Mouse (Mus musculus) heart, adult 2 months (tissue): ENCODE measurements at regions not wholly inside any gene's neighbourhood (a gene's known extent, or its start where the extent isn't known, plus 50 kb on each side); places are given as distances from the start of the nearest gene placed in this dataset.

ENCODE experiments used
- DNase-seq, 2 experiments: peaks; one replicate each; pipeline ENCODE4 v3.0.0; 2021
- H3K27ac ChIP-seq: fragments of 200-600 bp; 2 replicates; pipeline ENCODE4 v1.8.1; 2022
- H3K27me3 ChIP-seq: fragments of 200-500 bp; 2 replicates; pipeline ENCODE4 v1.6.1; 2012; ENCODE audit warnings: mild to moderate bottlenecking, low read length, inconsistent platforms, mixed read lengths; ENCODE audit not compliant: control insufficient read depth, insufficient read depth
- H3K36me3 ChIP-seq: fragments of 200-500 bp; 2 replicates; pipeline ENCODE4 v1.6.1; 2012; ENCODE audit warnings: low read length, inconsistent platforms; ENCODE audit not compliant: control insufficient read depth, insufficient read depth
- H3K4me1 ChIP-seq: fragments of 200-500 bp; 2 replicates; pipeline ENCODE4 v1.6.1; 2011; ENCODE audit warnings: low read length; ENCODE audit not compliant: control insufficient read depth, insufficient read depth
- H3K4me3 ChIP-seq: fragments of 200-600 bp; 2 replicates; pipeline ENCODE4 v1.8.1; 2022
- H3K79me2 ChIP-seq: fragments of 200-500 bp; replicated peaks from 2 replicates; pipeline ENCODE4 v1.6.1; 2012; ENCODE audit warnings: mild to moderate bottlenecking, inconsistent platforms, low read length, moderate library complexity, mixed read lengths; ENCODE audit not compliant: control insufficient read depth, insufficient read depth
- H3K9ac ChIP-seq: fragments of 200-500 bp; 2 replicates; pipeline ENCODE4 v1.6.1; 2012; ENCODE audit warnings: low read depth, mild to moderate bottlenecking, control low read depth, inconsistent platforms, low read length, mixed read lengths
- CTCF ChIP-seq: fragments of 200-600 bp; IDR thresholded peaks from 2 replicates; pipeline ENCODE4 v1.8.1; 2022; ENCODE audit warnings: antibody characterized with exemption, mild to moderate bottlenecking, moderate library complexity
- EP300 ChIP-seq: fragments of 200-500 bp; IDR thresholded peaks from 2 replicates; pipeline ENCODE4 v1.6.1; 2011; ENCODE audit warnings: low read depth, low read length, control low read depth; ENCODE audit not compliant: insufficient read depth
- POLR2A ChIP-seq: fragments of 200-500 bp; IDR thresholded peaks from 2 replicates; pipeline ENCODE4 v1.6.1; 2011; ENCODE audit warnings: mild to moderate bottlenecking, low read depth, low read length, control low read depth; ENCODE audit not compliant: insufficient read depth
- WGBS: fragments of 180-500 bp; shearing (Covaris S2); methylation state at CpG from one replicate; pipeline ENCODE4 v1.1.7; 2018; 5-methylcytosine and 5-hydroxymethylcytosine counted together
- intact Hi-C: fragments of 180-260 bp; cut with DNase I; formaldehyde crosslinking; loops from one replicate; pipeline ENCODE4 v1.15.1; 2025

GRCm38 (mm10) chr10:8036293-8036692 lies 80.3 kb upstream of the Tab2 start:
- no peaks in the 10 kb centered on the region for H3K27me3 ChIP-seq
- TF ChIP-seq CTCF (no peak), POLR2A (no peak), EP300 (no peak)
- no peaks in the 10 kb centered on the region for H3K4me1 ChIP-seq
- DNase-seq, result no peak
- H3K79me2 ChIP-seq, result no peaks in the 10 kb centered on the region
- 89% methylated on average over 4 of the region's 4 CpGs for WGBS
- H3K27ac ChIP-seq, result no peak overlapping the region
- intact Hi-C loops, result no loop called here
- H3K36me3 ChIP-seq, result no peaks in the 10 kb centered on the region
- H3K9ac ChIP-seq, result no peak overlapping the region
- no peak overlapping the region for H3K4me3 ChIP-seq

DNA sequence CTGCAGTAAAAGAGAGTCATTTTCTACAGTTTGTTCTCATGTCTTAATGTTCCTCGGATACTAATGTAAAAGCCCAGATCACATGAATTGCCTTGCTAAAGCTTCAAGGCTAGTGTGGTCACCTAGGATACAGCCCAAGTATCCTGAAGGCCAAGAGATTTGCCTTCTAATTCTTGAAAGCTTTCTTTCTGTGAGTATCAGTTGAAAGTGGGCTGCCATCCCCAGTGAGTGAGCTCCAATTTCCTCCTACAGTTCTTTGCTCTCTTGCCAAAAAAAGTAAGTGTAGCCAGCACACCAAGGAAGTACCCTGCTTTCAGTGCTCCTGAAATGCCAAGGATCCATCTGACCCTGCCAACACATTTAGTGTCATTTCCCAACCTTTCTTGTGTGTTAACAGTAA lies 79.3 kb upstream of the Tab2 start:
- Histone ChIP-seq H3K4me1 (no peaks in the 10 kb centered on the region), H3K79me2 (no peaks in the 10 kb centered on the region), H3K9ac (no peak overlapping the region), H3K27ac (no peak overlapping the region), H3K4me3 (no peak overlapping the region), H3K27me3 (no peaks in the 10 kb centered on the region), H3K36me3 (no peaks in the 10 kb centered on the region)
- DNase-seq, result no peak
- TF ChIP-seq POLR2A, result no peak
- TF ChIP-seq EP300, result no peak
- TF ChIP-seq CTCF, result no peak
- intact Hi-C loops, result no loop called here
- 85% methylated on average over 1 of the region's 1 CpGs for WGBS

GRCm38 (mm10) chr10:8032203-8032602 lies 76.2 kb upstream of the Tab2 start:
- Histone ChIP-seq H3K79me2 (no peaks in the 10 kb centered on the region), H3K4me1 (no peaks in the 10 kb centered on the region; the same call in 1 of the 2 replicates), H3K27me3 (no peaks in the 10 kb centered on the region), H3K36me3 (no peaks in the 10 kb centered on the region), H3K9ac (no peak overlapping the region), H3K27ac (no peak overlapping the region), H3K4me3 (no peak overlapping the region)
- DNase-seq, result no peak
- intact Hi-C loops, result no loop called here
- TF ChIP-seq CTCF (no peak), POLR2A (no peak), EP300 (no peak)
- 77% methylated on average over 1 of the region's 1 CpGs for WGBS

GRCm38 (mm10) chr10:8028840-8029239 lies 72.8 kb upstream of the Tab2 start:
- H3K4me3 ChIP-seq, result no peak overlapping the region
- no peaks in the 10 kb centered on the region; the same call in none of the 2 replicates for H3K4me1 ChIP-seq
- no peak overlapping the region for H3K27ac ChIP-seq
- no peaks in the 10 kb centered on the region for H3K79me2 ChIP-seq
- H3K36me3 ChIP-seq, result no peaks in the 10 kb centered on the region
- H3K27me3 ChIP-seq, result no peaks in the 10 kb centered on the region
- DNase-seq, result no peak
- intact Hi-C loops, result no loop called here
- TF ChIP-seq POLR2A, result no peak
- no peak for TF ChIP-seq EP300
- TF ChIP-seq CTCF, result no peak
- H3K9ac ChIP-seq, result no peak overlapping the region
- 34% methylated on average over 2 of the region's 2 CpGs for WGBS

GRCm38 (mm10) chr10:8027023-8027422 lies 71.0 kb upstream of the Tab2 start:
- no peaks in the 10 kb centered on the region for H3K79me2 ChIP-seq
- TF ChIP-seq POLR2A (no peak), CTCF (no peak), EP300 (no peak)
- H3K9ac ChIP-seq, result no peak overlapping the region
- H3K36me3 ChIP-seq, result no peaks in the 10 kb centered on the region
- 23% methylated on average over 6 of the region's 6 CpGs for WGBS
- intact Hi-C loops, result no loop called here
- H3K27ac ChIP-seq, result no peak overlapping the region
- no peaks in the 10 kb centered on the region for H3K27me3 ChIP-seq
- no peak overlapping the region for H3K4me3 ChIP-seq
- no peaks in the 10 kb centered on the region; the same call in none of the 2 replicates for H3K4me1 ChIP-seq
- no peak for DNase-seq

GRCm38 (mm10) chr10:8023741-8024140 lies 67.7 kb upstream of the Tab2 start:
- Histone ChIP-seq H3K79me2 (no peaks in the 10 kb centered on the region), H3K9ac (no peak overlapping the region), H3K36me3 (no peaks in the 10 kb centered on the region), H3K4me3 (no peak overlapping the region), H3K27me3 (no peaks in the 10 kb centered on the region), H3K4me1 (no peaks in the 10 kb centered on the region; the same call in none of the 2 replicates), H3K27ac (no peak overlapping the region)
- TF ChIP-seq POLR2A (no peak), CTCF (no peak), EP300 (no peak)
- 98% methylated on average over 2 of the region's 2 CpGs for WGBS
- intact Hi-C loops, result no loop called here
- DNase-seq, result no peak
